Mouse (Mus musculus) urinary bladder, postnatal 36 days (tissue): ENCODE data around the gene Nrros.

Experiments used
- DNase-seq, 2 experiments: peaks; one replicate each; pipeline ENCODE4 v3.0.0; 2022; ENCODE audit warnings: low spot score in 2 of 2, mixed read lengths in 1 of 2

Nrros gene

DNA sequence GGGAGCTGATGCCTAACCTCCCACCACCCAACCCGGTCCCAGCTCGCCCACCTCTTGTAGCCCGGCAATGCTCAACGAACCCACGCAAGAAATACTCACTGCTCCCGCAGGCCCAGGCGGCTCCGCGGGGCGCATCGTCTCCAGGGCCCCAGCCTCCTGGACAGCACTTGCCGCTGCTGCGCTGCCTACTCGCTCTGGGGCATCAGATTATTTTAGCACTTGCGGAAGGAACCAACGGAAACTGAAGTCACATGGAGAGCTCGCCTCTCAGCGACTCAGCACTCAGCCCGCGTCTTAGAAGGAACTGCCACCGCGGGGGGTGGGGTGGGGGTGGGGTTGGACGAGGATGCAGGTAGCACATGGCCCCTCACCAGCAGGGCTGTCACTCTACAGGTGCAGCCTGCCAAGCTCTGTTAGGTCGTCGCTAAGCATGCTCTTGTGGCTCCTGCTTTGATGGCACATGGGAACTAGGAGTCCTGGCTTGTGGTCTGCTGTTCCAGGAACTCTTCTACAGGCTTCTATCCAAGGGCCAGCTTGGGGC is at the start of gene Nrros:
Gene Nrros, minus strand, starts transcription at position 314 of the 541 bp plus-strand sequence.
- no peak for DNase-seq

DNA sequence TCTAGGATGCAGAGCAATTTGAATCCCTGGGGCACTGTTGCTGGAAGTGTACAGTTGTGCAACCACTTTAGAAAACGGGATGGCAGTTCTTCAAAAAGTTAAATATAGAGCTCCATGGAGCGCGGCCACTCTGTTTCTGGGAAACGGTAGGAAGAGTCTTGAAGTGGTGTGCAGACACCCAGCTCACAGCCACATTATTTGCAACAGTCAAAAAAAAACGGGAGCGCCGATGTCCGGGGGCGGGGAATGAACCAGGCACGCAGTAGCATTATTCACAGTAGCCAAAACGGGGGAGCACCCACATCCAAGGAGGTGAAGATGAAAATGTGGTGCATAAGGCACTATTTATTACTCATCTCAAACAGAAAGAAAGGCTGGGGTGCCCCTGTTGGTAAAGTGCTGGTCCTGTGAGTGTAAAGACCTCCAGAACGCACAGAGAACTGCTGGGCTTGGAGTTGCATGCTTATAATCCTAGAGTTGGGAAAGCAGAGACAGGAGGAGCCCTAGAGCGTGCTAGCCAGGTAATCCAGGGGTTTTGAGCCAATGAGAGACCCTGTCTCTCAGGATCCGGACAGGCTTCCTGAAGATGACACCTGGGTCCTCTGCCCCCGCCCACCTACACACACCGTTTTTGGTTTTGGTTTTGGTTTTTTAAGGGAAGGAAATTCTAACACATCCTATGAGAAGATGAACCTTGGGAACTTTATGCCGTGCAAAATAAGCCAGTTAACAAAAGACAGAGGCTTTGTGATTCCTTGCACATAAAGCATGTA is 49.6 kb upstream of the Nrros start:
- no peak for DNase-seq

DNA sequence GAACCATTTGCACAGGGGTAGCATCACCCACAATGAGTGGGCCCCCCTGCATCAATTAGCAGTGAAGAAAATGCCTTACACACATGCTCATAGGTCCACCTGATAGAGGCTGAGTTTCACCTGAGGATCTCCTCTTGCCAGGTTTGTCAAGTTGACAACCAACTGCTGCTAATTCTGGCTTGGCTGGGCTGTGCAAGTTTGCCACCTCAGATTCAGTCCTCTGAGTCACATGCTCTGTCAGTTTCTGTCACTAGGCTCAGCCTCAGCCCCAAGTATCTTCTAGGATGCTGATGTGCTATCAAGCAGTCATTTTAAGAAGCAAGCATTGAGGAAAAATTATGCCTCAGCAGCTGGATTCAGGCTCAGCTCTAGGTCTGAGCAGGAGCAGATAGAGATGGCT is 48.8 kb upstream of the Nrros start:
- DNase-seq, result no peak

DNA sequence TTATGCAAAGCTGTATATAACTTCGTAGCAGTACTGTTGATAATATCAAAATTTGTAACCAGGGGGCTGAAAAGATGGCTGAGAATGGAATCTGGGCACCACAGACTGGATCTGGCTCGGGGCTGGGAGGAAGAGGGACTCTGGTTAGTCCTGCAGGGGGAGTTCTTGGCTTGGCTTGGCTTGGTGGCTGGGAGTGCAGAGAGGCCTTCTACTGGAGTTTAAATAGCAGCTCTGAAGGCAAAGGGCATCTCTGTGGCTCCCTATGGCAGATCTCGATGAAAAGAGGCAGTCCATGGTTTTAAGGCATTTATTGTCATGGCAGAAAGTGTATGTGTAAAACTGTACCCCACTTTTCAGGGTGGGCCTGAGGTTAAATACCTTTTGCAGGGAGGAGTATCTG is 39.5 kb upstream of the Nrros start:
- no peak for DNase-seq

DNA sequence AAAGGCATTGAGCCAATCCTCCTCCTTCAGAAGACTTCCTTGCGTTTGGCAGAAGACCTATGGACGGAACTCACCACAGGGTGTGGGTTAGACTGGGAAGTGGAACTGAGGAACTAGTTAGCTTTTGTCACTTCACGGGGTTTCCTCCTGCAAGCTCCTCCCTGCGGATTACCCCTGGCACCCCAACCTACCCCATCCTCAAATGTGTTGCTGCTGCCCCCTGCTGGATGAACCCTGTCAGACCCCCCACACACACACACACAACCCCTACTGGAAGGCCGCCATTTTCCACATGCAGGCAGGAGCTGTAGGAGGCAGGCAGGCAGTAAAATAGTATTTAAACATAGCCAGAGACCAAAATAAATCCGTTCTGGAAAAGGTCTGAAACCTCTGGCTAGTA is 37.3 kb upstream of the Nrros start:
- peak; percentile 26 to 70 for DNase-seq

DNA sequence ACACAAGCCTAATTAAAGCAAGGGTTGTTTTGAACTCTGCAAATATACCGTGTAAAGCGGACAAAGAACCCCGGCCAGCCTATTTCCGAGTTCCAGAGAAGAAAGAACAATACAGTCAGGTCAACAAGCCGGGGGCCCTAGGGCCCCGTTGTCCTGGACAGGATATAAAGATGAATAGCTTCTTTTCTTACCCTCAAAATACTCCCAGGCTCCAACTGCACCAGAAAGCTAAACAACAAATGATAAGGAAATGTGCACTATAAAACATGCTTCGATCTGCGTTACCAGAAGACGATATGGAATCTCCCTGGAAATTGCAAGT is 35.6 kb upstream of the Nrros start:
- no peak for DNase-seq

DNA sequence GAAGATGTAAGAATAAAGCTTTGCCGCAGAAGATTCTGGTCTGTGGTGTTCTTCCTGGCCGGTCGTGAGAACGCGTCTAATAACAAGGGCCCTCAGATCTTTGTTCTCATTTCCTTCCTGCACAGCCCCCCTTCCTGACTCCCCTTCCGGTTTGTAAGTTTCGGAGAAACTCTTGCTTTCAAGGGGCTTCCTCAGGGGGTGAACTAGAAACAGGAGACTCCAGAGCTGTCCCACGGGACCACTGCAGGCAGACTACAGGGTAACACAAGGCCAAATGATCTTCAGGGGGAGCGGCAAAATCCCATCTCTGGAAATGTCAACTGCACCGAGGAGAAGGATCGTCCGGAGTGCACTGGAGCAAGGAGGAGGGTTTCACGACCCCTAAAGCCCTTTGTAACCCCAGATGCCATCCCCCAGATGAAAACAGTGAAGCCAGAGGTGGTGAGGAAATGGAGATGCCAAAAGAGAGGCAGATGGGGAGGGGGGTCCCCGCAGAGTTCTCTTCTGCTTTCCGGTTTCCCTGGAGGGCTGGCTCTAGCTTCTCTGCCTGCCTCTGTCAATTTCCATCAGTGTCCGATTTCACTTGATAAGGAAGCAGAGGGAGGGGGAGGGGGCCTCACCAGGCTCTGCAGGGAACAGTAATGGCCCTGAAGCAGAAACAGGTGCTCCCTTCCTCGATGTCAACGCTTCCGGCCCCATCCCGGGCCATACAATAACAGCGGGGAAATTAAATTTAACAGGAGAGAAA is 35.0 kb upstream of the Nrros start:
- no peak for DNase-seq

DNA sequence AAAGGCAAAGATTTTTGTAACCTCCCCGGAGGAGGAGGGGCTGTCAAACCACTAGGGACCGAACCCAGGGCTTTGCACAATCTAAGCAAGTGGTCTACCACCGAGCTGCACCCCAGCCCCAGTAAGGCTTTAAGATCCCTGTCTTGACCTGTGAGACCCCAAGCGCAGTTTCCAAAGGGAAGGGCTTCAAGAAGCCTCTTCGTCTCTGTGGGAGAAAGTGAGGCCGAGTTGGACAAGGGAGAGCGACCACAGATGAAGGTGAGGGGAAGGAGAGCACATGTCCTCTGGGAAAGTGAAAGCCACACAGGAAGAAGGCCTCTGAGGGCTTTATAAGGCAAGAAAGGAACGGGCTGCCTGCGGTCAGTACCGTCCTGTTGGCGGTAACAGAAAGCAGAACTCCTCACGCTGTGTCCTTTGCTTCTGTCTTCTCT is 24.6 kb upstream of the Nrros start:
- DNase-seq, result no peak

DNA sequence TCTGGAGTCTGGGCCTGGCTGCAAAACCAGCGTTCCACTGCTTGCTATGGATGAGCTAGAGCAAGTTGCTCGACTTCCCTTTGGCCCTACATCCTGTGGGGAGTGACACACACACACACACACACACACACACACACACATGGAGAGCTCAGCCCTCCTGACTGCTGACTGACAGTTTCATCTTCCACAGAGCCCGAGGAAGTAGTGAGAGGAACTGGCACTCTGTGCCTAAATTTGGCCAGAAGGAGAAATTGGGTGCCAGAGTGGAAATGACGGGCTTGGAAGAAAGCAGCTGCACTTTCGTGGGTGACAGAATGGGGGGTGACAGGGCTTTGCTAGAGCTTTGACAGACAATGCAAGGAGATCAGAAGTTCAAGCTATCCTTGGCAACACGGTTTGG is 23.7 kb upstream of the Nrros start:
- no peak for DNase-seq

DNA sequence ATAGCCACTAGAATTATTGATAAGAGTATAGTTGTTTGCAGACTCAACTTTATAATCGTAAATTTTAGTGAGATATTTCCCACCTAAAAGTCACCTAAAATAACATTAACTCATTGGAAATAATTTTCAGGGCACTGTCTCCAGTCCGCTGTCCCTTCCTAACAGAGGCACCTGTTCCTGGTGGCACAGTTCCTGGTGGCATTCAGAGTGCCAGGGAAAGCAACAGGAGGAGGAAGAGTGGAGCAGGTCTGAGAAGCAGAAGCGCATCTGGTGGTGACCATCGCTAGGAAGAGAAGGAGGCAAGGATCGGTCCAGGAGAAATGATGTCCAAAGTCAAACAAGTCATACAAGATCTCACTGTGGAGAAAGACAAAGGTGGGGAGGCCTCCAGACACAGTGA is 20.7 kb upstream of the Nrros start:
- DNase-seq, result no peak

DNA sequence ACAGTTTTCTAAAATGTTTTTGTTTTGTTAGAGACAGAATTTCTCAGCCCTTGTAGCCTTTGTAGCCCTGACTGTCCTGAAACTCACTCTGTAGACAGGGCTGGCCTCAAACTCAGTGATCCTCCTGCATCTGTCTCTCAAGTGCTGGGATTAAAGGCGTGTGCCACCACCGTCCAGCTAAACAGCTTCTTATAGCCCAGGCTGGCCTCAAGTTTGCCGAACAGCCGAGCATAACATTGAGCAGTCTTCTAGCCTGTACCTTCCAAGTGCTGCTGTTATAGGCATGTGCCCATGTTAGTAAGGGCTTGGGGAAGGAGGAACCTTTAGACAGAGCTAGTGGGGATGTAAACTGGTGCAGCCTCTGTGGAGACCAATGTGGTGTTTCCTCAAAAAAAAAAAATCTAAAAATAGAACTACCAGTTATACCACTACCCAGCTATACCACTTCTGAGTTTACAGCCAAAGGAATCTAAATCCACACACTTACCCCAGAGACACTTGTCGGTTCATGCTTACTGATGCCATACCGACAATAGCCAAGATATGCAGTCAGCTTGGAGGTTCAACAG is 14.0 kb upstream of the Nrros start, which contains the start of gene Bex6:
Gene Bex6, plus strand, starts transcription at position 491 of the 569 bp plus-strand sequence.
- no peak for DNase-seq

DNA sequence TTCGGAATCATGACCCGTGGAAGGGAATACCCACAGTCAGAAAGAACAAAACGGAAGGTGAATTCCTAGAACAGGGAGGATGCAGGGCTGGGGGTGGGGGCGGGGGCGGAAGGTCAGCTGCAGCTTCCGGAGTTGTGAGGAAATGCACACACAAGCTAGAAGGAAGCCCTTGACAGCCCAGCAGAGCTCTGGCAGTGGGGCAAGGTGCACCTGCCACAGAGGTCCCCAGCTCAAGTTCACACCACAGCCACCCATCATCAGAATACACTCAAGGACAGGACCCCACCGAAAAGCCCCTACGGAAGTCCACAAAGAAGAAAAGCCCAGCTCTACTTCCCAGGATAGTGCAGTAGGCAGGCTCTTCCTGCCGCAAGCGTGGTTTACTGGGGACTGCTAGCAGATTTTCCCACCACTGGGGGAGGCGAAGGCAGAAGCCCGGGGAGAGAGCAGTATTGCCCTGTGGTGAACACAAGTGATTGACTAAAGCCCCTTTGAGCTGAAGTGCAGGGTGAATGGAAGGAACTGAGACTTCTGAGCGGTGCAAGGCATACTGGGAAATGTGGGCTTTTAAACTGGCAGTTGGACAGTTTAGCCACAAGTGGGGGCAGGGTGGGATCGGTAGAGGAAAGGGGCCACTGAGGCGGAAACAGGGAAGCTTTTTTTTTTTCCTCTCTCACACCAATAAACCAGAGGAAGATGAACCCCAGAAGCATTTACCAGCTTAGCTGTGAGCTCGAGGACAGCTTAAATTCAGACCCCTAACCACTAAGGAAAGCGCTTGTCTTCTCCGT is 11.7 kb upstream of the Nrros start:
- no peak for DNase-seq

DNA sequence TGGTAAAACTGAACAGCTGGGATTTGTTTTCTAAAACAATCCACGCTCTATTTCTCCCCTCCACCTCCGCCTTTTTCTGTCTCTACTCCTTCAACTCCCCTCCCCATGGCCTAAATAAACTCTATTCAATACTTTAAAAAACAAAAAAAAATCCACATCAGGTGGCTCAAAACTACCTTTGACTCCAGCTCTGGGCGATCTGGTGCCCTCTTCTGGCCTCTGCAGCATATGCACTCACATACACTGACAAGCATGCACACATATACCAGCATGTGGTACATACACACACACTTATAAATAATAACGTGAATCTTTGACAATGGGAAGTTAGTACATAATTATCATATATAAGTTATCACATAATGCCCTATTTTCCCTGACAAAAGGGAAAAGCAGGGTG is 9.6 kb upstream of the Nrros start:
- DNase-seq, result no peak

DNA sequence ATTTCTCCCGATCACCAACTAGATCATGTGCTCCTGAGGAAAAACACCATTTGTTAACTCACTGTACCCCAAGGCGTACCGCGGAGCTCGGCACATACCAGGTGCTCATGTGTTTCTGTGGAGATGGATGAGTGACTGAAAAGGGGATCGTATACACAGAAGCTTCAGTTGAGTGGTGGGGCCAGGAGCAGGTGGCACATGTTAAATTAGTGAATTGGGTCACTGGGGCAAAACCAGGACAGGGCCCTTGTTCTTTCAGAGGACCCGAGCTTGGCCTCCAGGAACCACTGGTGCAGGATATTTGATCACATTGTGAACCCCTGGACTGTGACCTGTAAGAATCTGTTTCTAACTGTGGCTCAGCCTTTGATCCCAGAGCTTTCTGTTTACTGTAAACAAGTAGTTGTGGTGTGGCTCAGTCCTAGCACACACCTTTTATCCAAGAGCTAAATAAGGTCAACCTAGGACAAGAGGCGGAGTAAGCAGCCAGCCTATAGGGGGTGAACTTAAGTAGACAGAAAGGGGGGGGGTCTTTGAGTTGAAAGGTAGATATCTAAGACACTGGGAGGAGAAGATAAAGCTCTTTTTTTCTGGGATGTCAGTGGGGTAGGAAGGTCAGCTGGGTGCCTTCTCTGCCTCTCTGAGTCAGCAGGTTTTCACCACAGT is 9.1 kb upstream of the Nrros start:
- no peak for DNase-seq

DNA sequence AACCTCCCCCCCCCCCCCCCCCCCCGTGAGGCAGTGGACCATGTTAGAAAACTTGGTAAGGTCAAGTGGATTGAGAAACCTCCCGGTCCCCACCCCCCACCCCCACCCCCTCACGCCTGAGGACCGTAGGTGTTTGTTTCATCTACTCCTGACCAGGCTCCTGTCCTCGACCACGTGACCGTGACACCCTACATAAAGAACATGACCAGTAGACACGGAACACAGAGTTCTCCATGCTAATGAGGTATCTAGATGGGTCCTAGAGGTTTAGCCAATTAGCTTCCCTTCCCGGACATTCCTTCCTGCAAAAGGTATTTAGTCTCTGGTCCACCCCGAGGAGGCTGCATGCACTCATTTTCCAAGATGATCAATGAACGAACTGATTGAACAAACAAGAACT is 8.0 kb upstream of the Nrros start:
- no peak for DNase-seq

DNA sequence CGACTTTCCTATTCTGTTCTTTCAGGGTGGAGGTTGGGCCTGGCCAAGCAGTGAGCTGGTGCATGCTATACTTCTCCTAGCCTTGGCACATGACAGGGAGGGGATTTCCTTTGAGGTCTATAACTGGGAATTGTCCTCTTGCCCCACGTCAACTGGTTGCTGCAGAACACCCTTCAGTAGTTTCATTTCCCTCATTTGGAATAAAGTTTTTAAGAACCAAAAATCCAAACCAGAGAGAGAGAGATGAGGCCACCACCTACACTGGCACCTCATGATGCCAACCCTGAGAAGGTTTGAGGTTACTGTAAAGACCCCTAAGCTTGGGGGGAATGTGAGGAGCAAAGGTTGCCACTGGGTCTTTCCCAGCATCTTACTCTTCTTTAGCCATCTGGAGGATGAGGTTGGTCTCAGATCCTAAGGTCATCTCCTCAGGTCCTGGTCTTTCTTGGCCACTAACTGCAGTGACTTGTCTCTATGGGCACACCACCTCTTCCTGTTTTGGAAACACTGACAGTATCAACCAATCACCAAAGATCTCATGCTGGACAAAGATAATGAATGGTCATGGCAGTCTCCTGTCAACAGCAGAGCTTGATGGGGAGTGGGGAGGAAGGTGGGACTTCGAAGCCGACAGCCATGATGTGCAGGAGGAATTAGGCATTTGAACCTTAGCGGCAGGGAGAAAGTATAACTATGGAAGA is 5.8 kb upstream of the Nrros start:
- no peak for DNase-seq

DNA sequence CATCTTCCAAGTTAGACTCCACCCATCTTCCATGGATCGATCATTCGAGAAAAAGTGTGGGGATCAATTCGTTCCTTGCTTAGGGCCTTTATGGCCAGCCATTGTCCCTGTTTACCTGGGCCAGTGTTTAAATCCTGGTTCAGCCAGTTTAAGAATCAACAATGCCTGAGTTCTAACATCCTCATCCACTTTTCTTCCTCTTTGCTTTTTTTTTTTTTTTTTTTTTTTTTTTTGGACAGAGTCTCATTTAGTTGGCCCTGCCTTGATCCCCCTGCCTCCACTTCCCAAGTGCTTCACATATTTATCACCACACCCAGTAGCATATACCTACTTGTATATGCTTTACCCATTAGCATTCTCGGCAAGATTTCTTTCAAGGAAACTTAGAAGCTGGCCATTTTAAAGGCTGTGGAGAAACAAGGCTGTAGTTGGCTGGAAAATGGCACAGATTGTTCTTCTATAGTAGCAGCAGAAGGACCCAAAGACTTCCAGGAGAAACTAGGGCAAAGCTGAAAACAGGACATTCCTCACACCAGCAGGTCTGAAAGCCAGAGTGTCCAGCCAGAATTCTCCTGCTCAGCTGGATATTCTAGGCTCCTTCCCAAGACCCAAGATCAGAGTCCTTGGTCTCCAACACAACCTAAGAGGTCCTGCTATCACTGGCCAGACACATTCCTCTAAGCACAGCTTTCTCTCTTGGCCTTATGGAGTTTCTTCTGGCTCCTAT is 2.6 kb upstream of the Nrros start:
- DNase-seq, result no peak

DNA sequence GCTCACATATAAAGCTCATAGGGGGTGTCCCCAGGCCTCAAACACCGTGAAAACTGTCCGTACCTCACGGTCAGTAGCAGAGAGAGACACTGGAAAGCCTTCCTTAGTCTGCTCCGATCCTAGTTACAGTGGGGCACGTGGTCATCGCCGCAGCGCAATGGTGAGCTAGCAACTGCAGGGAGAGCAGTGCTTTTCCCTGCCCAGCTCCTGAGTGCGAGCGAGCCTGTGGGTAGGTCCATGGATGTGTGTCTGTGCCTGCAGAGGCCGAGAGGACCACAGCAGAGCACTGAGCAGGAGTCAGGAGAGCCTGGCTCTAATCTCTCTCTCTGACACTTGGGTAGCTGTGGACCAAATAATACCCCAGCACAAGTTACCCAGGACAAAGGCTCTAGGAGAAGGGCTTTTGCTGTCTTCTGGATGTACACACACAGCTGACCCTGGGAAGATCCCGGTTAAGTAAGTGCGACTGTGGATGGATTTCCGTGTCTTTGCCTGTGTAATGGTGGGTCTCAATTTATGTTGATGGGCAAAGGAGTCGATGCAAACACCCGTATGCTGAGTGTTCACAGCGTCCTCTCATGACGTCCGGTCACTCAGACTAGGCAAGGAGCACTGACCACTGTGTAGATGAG is 882 bp downstream of the Nrros start:
- no peak for DNase-seq

DNA sequence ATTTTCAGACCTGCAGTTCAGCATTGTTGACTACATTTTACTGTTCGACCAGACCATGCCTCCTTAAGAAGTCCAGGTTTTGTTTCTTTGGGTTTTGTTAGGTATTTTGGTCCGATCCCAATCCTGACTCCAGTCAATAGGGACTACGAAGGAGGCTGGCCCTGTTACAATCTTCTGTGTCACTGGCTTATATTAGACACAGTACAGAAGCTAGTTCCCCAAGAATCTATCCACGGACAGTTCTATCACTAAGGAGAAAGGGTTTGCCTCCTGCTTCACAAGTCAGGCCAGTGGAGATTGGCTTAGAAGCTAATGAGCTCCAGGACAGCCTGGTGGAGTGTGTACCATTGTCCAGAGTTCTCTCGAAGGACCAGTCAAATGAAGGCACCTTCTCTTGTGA is 1.5 kb downstream of the Nrros start:
- DNase-seq, result no peak

DNA sequence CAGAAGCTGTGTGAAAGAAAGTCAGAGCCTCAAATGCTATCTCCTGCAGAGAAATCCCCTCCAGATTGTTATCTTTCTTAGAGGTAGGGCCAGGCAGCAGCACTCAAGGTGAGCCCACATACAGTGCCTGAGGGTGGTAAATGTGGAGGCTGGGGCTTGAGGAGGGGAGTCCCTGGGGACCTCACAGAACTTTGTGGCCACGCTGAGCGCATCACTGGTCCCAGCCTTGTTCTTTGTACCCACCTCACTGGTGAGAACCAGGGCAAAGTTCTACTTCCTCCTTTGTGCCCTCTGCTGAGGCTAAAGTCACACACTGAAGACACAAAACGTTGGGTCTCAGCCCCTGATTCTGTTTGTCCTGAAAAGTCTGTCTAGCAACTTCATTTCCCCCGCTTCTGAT is 2.0 kb downstream of the Nrros start:
- DNase-seq, result no peak
